Mouse (Mus musculus): Measurements from ENCODE around the gene Slc7a15. TPM values are rescaled to one million over a fixed set of nuclear protein-coding genes. Genes with fewer than 3 reads are reported as not detected.

Slc7a15 gene
- polyA plus RNA-seq, 1 experiment = 0.06 TPM

DNA sequence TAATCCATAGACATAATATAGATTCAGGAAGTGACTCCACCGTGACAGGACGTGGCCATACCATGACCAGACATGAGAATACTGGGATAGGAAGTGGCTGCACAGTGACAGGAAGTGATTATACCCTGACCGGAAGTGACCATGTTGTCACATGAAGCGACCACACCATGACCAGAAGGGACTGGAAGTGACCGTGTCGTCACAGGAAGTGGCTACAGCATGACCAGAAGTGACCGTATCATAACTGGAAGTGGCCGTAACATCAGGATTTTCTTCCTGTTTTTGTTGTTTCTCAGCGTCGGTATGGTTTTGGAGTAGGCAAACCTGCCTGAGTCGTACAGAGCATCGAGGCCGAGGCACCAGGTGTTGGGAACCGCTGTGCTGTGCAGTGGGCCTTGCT is 38.1 kb upstream of the Slc7a15 start:
- H3ac ChIP-seq (ENCODE audit: control insufficient read depth, insufficient read length) = no peak overlapping the region

DNA sequence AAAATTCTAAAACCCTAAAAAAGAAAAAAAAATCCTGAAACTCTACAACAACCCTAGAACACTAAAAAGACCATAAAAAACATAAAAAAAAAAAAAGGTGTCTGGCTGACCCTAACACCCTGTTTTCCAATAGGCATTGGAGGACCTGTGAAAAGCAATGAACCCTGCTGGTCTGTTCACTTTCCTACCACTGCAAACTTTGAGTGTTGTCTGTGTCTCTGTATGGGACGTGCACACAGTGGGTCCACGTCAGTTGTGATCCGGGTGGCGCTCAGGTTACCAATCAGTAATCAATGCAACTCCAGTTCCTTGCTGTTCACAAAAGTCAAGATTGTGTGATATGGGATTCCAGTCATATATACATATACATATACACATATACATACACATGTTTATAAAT is 36.7 kb upstream of the Slc7a15 start:
- H3ac ChIP-seq (ENCODE audit: control insufficient read depth, insufficient read length) = no peak overlapping the region
- no peaks in the 10 kb centered on the region for H3K79me2 ChIP-seq (ENCODE audit: control insufficient read depth, insufficient read depth)
- no peak overlapping the region for H3K4me2 ChIP-seq (ENCODE audit: low read depth)
- TF ChIP-seq CEBPB (IDR thresholded peaks at IDR 0.05; ENCODE audit: insufficient read depth, poor library complexity, severe bottlenecking) (no peak), REST (IDR thresholded peaks at IDR 0.05; ENCODE audit: insufficient read depth, insufficient read length) (no peak)
- no peaks in the 10 kb centered on the region for H3K36me3 ChIP-seq (ENCODE audit: control insufficient read depth, insufficient read depth)
- no peak overlapping the region for H3K4me3 ChIP-seq
- no peaks in the 10 kb centered on the region for H3K27me3 ChIP-seq (ENCODE audit: control insufficient read depth, insufficient read depth, insufficient read length)

More for the DNA sequence above, 38.1 kb upstream of the Slc7a15 start:
- Histone ChIP-seq H3K79me2 (ENCODE audit: control insufficient read depth, insufficient read depth) (no peaks in the 10 kb centered on the region), H3K4me3 (no peak overlapping the region), H3K27me3 (ENCODE audit: control insufficient read depth, insufficient read depth, insufficient read length) (no peaks in the 10 kb centered on the region), H3K4me2 (ENCODE audit: low read depth) (no peak overlapping the region), H3K36me3 (ENCODE audit: control insufficient read depth, insufficient read depth) (no peaks in the 10 kb centered on the region)
- no peak for TF ChIP-seq MAX (IDR thresholded peaks at IDR 0.05; ENCODE audit: low read depth)
- no peak for TF ChIP-seq MYOG (IDR thresholded peaks at IDR 0.05; ENCODE audit: control insufficient read depth in 1 of 3, insufficient read depth in 1 of 3, insufficient read length in 2 of 3, low read depth in 2 of 3)
- TF ChIP-seq TCF3 (IDR thresholded peaks at IDR 0.05; ENCODE audit: insufficient read length, low read depth) = no peak
- TF ChIP-seq CEBPB (IDR thresholded peaks at IDR 0.05; ENCODE audit: insufficient read depth, poor library complexity, severe bottlenecking) = no peak
- TF ChIP-seq REST (IDR thresholded peaks at IDR 0.05; ENCODE audit: insufficient read depth, insufficient read length) = no peak
- no peak for TF ChIP-seq POLR2A (IDR thresholded peaks at IDR 0.05; ENCODE audit: insufficient read length, low read depth)
- no peak for TF ChIP-seq MYOD1 (IDR thresholded peaks at IDR 0.05; ENCODE audit: control insufficient read depth in 1 of 3, insufficient read length in 2 of 3, low read depth in 2 of 3)
- no peak for TF ChIP-seq USF1 (IDR thresholded peaks at IDR 0.05; ENCODE audit: low read depth)
- no peak for TF ChIP-seq TCF12 (IDR thresholded peaks at IDR 0.05; ENCODE audit: insufficient read depth, poor library complexity, severe bottlenecking)
- no peak for TF ChIP-seq E2F4 (IDR thresholded peaks at IDR 0.05; ENCODE audit: insufficient read depth)
- no peak for TF ChIP-seq POLR2AphosphoS2 (IDR thresholded peaks at IDR 0.05; ENCODE audit: insufficient read length, low read depth)
- no peak for TF ChIP-seq SRF (IDR thresholded peaks at IDR 0.05; ENCODE audit: control insufficient read depth, insufficient read length, low read depth)

DNA sequence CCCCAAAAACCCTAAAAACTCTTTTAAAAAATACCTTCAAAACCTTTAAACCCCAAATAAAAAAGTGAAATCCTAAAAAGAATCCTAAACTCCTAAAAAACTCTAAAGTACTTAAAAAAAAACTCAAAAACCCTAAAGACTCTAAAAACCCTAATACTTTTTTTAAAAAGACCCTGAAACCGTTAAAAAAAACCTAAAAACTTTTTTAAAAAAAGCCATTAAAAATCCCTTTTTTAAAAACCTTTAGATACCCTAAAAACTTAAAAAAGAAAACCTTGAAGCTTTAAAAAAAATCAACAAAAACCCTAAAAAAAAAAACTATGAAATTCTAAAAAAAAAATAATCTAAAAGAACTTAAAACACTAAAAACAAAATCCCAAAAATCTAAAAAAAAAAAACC is 35.4 kb upstream of the Slc7a15 start:
- TF ChIP-seq TCF12 (IDR thresholded peaks at IDR 0.05; ENCODE audit: insufficient read depth, poor library complexity, severe bottlenecking) (no peak), MAX (IDR thresholded peaks at IDR 0.05; ENCODE audit: low read depth) (no peak), TCF3 (IDR thresholded peaks at IDR 0.05; ENCODE audit: insufficient read length, low read depth) (no peak), E2F4 (IDR thresholded peaks at IDR 0.05; ENCODE audit: insufficient read depth) (no peak), MYOG (IDR thresholded peaks at IDR 0.05; ENCODE audit: control insufficient read depth in 1 of 3, insufficient read depth in 1 of 3, insufficient read length in 2 of 3, low read depth in 2 of 3) (no peak), POLR2AphosphoS2 (IDR thresholded peaks at IDR 0.05; ENCODE audit: insufficient read length, low read depth) (no peak), MYOD1 (IDR thresholded peaks at IDR 0.05; ENCODE audit: control insufficient read depth in 1 of 3, insufficient read length in 2 of 3, low read depth in 2 of 3) (no peak), USF1 (IDR thresholded peaks at IDR 0.05; ENCODE audit: low read depth) (no peak), POLR2A (IDR thresholded peaks at IDR 0.05; ENCODE audit: insufficient read length, low read depth) (no peak), SRF (IDR thresholded peaks at IDR 0.05; ENCODE audit: control insufficient read depth, insufficient read length, low read depth) (no peak)
- Histone ChIP-seq H3K27me3 (ENCODE audit: control insufficient read depth, insufficient read depth, insufficient read length) (no peaks in the 10 kb centered on the region), H3K4me2 (ENCODE audit: low read depth) (no peak overlapping the region), H3K4me3 (no peak overlapping the region), H3ac (ENCODE audit: control insufficient read depth, insufficient read length) (no peak overlapping the region), H3K36me3 (ENCODE audit: control insufficient read depth, insufficient read depth) (no peaks in the 10 kb centered on the region), H3K79me2 (ENCODE audit: control insufficient read depth, insufficient read depth) (no peaks in the 10 kb centered on the region)

DNA sequence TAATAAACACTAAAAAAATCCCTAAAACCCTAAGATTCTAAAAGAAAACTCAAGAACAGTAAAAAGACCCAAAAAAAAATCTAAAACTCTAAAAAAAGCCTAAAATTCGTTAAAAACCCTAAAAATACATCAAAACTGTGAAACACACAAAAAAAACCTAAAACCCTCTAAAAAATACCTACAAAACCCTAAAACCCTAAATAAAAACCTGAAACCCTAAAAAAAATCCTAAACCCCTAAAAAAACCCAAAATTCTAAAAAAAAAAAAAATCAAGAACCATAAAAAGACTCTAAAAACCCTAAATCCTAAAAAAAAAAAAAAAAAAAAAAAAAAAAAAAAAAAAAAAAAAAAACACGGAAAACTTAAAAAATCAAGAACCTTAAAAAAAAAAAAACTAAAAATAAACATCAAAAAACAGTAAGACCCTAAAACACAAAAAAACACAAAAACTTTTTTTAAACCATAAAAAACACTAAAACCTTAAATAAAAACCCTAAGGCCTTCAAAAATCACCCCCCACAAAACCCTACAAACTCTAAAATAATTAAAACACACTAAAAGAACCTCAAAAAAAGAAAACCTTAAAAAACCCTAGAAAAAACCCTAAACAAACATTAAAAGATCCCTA is 34.0 kb upstream of the Slc7a15 start:
- Histone ChIP-seq H3K79me2 (ENCODE audit: control insufficient read depth, insufficient read depth) (no peaks in the 10 kb centered on the region), H3K4me3 (no peak overlapping the region), H3K36me3 (ENCODE audit: control insufficient read depth, insufficient read depth) (no peaks in the 10 kb centered on the region), H3K27me3 (ENCODE audit: control insufficient read depth, insufficient read depth, insufficient read length) (no peaks in the 10 kb centered on the region), H3ac (ENCODE audit: control insufficient read depth, insufficient read length) (no peak overlapping the region), H3K4me2 (ENCODE audit: low read depth) (no peak overlapping the region)
- no peak for TF ChIP-seq E2F4 (IDR thresholded peaks at IDR 0.05; ENCODE audit: insufficient read depth)
- TF ChIP-seq TCF3 (IDR thresholded peaks at IDR 0.05; ENCODE audit: insufficient read length, low read depth) = no peak
- TF ChIP-seq POLR2A (IDR thresholded peaks at IDR 0.05; ENCODE audit: insufficient read length, low read depth) = no peak
- TF ChIP-seq TCF12 (IDR thresholded peaks at IDR 0.05; ENCODE audit: insufficient read depth, poor library complexity, severe bottlenecking) = no peak
- TF ChIP-seq SRF (IDR thresholded peaks at IDR 0.05; ENCODE audit: control insufficient read depth, insufficient read length, low read depth) = no peak
- TF ChIP-seq MAX (IDR thresholded peaks at IDR 0.05; ENCODE audit: low read depth) = no peak

DNA sequence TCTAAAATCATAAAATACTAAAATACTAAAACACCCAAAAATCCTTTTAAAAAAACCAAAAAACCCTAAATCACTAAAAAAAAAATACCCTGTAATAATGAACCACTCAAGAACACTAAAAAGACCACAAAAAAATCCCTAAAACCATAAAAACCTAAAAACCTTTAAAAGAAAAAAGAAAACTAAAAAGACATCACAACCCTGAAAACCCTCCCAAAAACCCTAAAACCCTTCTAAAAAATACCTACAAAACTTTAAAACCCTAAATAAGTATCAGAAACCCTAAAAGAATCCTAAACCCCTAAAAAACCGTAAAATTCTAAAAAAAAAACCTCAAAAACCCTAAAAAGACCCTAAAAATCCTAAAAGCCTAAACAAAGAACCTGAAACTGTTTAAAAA is 32.8 kb upstream of the Slc7a15 start:
- no peak overlapping the region for H3ac ChIP-seq (ENCODE audit: control insufficient read depth, insufficient read length)
- H3K36me3 ChIP-seq (ENCODE audit: control insufficient read depth, insufficient read depth) = no peaks in the 10 kb centered on the region
- H3K4me2 ChIP-seq (ENCODE audit: low read depth) = no peak overlapping the region
- TF ChIP-seq TCF12 (IDR thresholded peaks at IDR 0.05; ENCODE audit: insufficient read depth, poor library complexity, severe bottlenecking) (no peak), SRF (IDR thresholded peaks at IDR 0.05; ENCODE audit: control insufficient read depth, insufficient read length, low read depth) (no peak), POLR2A (IDR thresholded peaks at IDR 0.05; ENCODE audit: insufficient read length, low read depth) (no peak), E2F4 (IDR thresholded peaks at IDR 0.05; ENCODE audit: insufficient read depth) (no peak), MYOG (IDR thresholded peaks at IDR 0.05; ENCODE audit: control insufficient read depth in 1 of 3, insufficient read depth in 1 of 3, insufficient read length in 2 of 3, low read depth in 2 of 3) (no peak)
- no peak overlapping the region for H3K4me3 ChIP-seq
- H3K79me2 ChIP-seq (ENCODE audit: control insufficient read depth, insufficient read depth) = no peaks in the 10 kb centered on the region
- no peaks in the 10 kb centered on the region for H3K27me3 ChIP-seq (ENCODE audit: control insufficient read depth, insufficient read depth, insufficient read length)

Data from myocyte (in vitro differentiated cells).